Mouse (Mus musculus): ENCODE measurements around the gene Cdh13. TPM values are rescaled to one million over a fixed set of nuclear protein-coding genes. Genes with fewer than 3 reads are reported as not detected.

The Cdh13 gene
- polyA plus RNA-seq, 1 experiment = 4.5 TPM

- Histone ChIP-seq H3K36me3 (ENCODE audit: control insufficient read depth, insufficient read depth, low read length) (no peaks in the 10 kb centered on the region), H3K4me3 (ENCODE audit: control insufficient read depth, low read depth, low read length) (no peak overlapping the region), H3K27me3 (ENCODE audit: control insufficient read depth, insufficient read depth, low read length) (no peaks in the 10 kb centered on the region), H3K4me1 (ENCODE audit: control insufficient read depth, insufficient read depth, low read length) (no peaks in the 10 kb centered on the region; the same call in 1 of the 2 replicates), H3K27ac (ENCODE audit: control insufficient read depth, insufficient read depth, low read depth, low read length) (no peak overlapping the region)
- TF ChIP-seq POLR2A (IDR thresholded peaks at IDR 0.05; ENCODE audit: control insufficient read depth, low read depth, low read length) (no peak), CTCF (IDR thresholded peaks at IDR 0.05; ENCODE audit: control insufficient read depth, insufficient read depth, insufficient replicate concordance, low read depth, low read length) (no peak)
Measured at GRCm38 (mm10) chr8:118422624-118423023, 139.1 kb downstream of the Cdh13 start.

GRCm38 (mm10) chr8:118428941-118429340 is 145.4 kb downstream of the Cdh13 start:
- Histone ChIP-seq H3K4me1 (ENCODE audit: control insufficient read depth, insufficient read depth, low read length) (no peaks in the 10 kb centered on the region), H3K36me3 (ENCODE audit: control insufficient read depth, insufficient read depth, low read length) (no peaks in the 10 kb centered on the region), H3K4me3 (ENCODE audit: control insufficient read depth, low read depth, low read length) (no peak overlapping the region), H3K27ac (ENCODE audit: control insufficient read depth, insufficient read depth, low read depth, low read length) (no peak overlapping the region), H3K27me3 (ENCODE audit: control insufficient read depth, insufficient read depth, low read length) (no peaks in the 10 kb centered on the region)
- no peak for TF ChIP-seq CTCF (IDR thresholded peaks at IDR 0.05; ENCODE audit: control insufficient read depth, insufficient read depth, insufficient replicate concordance, low read depth, low read length)
- TF ChIP-seq POLR2A (IDR thresholded peaks at IDR 0.05; ENCODE audit: control insufficient read depth, low read depth, low read length) = no peak

- no peak for TF ChIP-seq POLR2A (IDR thresholded peaks at IDR 0.05; ENCODE audit: control insufficient read depth, low read depth, low read length)
- TF ChIP-seq CTCF (IDR thresholded peaks at IDR 0.05; ENCODE audit: control insufficient read depth, insufficient read depth, insufficient replicate concordance, low read depth, low read length) = no peak
- no peak overlapping the region for H3K27ac ChIP-seq (ENCODE audit: control insufficient read depth, insufficient read depth, low read depth, low read length)
- no peaks in the 10 kb centered on the region for H3K4me1 ChIP-seq (ENCODE audit: control insufficient read depth, insufficient read depth, low read length)
- H3K36me3 ChIP-seq (ENCODE audit: control insufficient read depth, insufficient read depth, low read length) = no peaks in the 10 kb centered on the region
- H3K4me3 ChIP-seq (ENCODE audit: control insufficient read depth, low read depth, low read length) = no peak overlapping the region
- H3K27me3 ChIP-seq (ENCODE audit: control insufficient read depth, insufficient read depth, low read length) = no peaks in the 10 kb centered on the region
Measured at GRCm38 (mm10) chr8:118431731-118432440, 148.4 kb downstream of the Cdh13 start.

GRCm38 (mm10) chr8:118433553-118434180 is 150.1 kb downstream of the Cdh13 start:
- Histone ChIP-seq H3K36me3 (ENCODE audit: control insufficient read depth, insufficient read depth, low read length) (no peaks in the 10 kb centered on the region), H3K4me1 (ENCODE audit: control insufficient read depth, insufficient read depth, low read length) (no peaks in the 10 kb centered on the region), H3K4me3 (ENCODE audit: control insufficient read depth, low read depth, low read length) (no peak overlapping the region), H3K27me3 (ENCODE audit: control insufficient read depth, insufficient read depth, low read length) (no peaks in the 10 kb centered on the region), H3K27ac (ENCODE audit: control insufficient read depth, insufficient read depth, low read depth, low read length) (no peak overlapping the region)
- no peak for TF ChIP-seq POLR2A (IDR thresholded peaks at IDR 0.05; ENCODE audit: control insufficient read depth, low read depth, low read length)
- TF ChIP-seq CTCF (IDR thresholded peaks at IDR 0.05; ENCODE audit: control insufficient read depth, insufficient read depth, insufficient replicate concordance, low read depth, low read length) = no peak

- no peak overlapping the region for H3K4me3 ChIP-seq (ENCODE audit: control insufficient read depth, low read depth, low read length)
- H3K27me3 ChIP-seq (ENCODE audit: control insufficient read depth, insufficient read depth, low read length) = no peaks in the 10 kb centered on the region
- no peaks in the 10 kb centered on the region for H3K36me3 ChIP-seq (ENCODE audit: control insufficient read depth, insufficient read depth, low read length)
- no peaks in the 10 kb centered on the region for H3K4me1 ChIP-seq (ENCODE audit: control insufficient read depth, insufficient read depth, low read length)
- no peak overlapping the region for H3K27ac ChIP-seq (ENCODE audit: control insufficient read depth, insufficient read depth, low read depth, low read length)
- TF ChIP-seq CTCF (IDR thresholded peaks at IDR 0.05; ENCODE audit: control insufficient read depth, insufficient read depth, insufficient replicate concordance, low read depth, low read length) (no peak), POLR2A (IDR thresholded peaks at IDR 0.05; ENCODE audit: control insufficient read depth, low read depth, low read length) (no peak)
Measured at GRCm38 (mm10) chr8:118436751-118437150, 153.2 kb downstream of the Cdh13 start.

- H3K36me3 ChIP-seq (ENCODE audit: control insufficient read depth, insufficient read depth, low read length) = no peaks in the 10 kb centered on the region
- no peak overlapping the region for H3K4me3 ChIP-seq (ENCODE audit: control insufficient read depth, low read depth, low read length)
- TF ChIP-seq CTCF (IDR thresholded peaks at IDR 0.05; ENCODE audit: control insufficient read depth, insufficient read depth, insufficient replicate concordance, low read depth, low read length) (no peak), POLR2A (IDR thresholded peaks at IDR 0.05; ENCODE audit: control insufficient read depth, low read depth, low read length) (no peak)
- H3K27ac ChIP-seq (ENCODE audit: control insufficient read depth, insufficient read depth, low read depth, low read length) = no peak overlapping the region
- H3K27me3 ChIP-seq (ENCODE audit: control insufficient read depth, insufficient read depth, low read length) = no peaks in the 10 kb centered on the region
- H3K4me1 ChIP-seq (ENCODE audit: control insufficient read depth, insufficient read depth, low read length) = no peaks in the 10 kb centered on the region
Measured at GRCm38 (mm10) chr8:118437152-118437551, 153.6 kb downstream of the Cdh13 start.

- H3K36me3 ChIP-seq (ENCODE audit: control insufficient read depth, insufficient read depth, low read length) = no peaks in the 10 kb centered on the region
- no peak overlapping the region for H3K4me3 ChIP-seq (ENCODE audit: control insufficient read depth, low read depth, low read length)
- no peaks in the 10 kb centered on the region for H3K27me3 ChIP-seq (ENCODE audit: control insufficient read depth, insufficient read depth, low read length)
- TF ChIP-seq CTCF (IDR thresholded peaks at IDR 0.05; ENCODE audit: control insufficient read depth, insufficient read depth, insufficient replicate concordance, low read depth, low read length) = no peak
- TF ChIP-seq POLR2A (IDR thresholded peaks at IDR 0.05; ENCODE audit: control insufficient read depth, low read depth, low read length) = no peak
- H3K4me1 ChIP-seq (ENCODE audit: control insufficient read depth, insufficient read depth, low read length) = no peaks in the 10 kb centered on the region
- H3K27ac ChIP-seq (ENCODE audit: control insufficient read depth, insufficient read depth, low read depth, low read length) = no peak overlapping the region
Measured at GRCm38 (mm10) chr8:118437874-118438273, 154.3 kb downstream of the Cdh13 start.
